Mouse (Mus musculus): ENCODE data around the gene Aplp2. TPM values are rescaled to one million over a fixed set of nuclear protein-coding genes. Genes with fewer than 3 reads are reported as not detected.
A peak's percentile ranks its signal among the peaks of the same experiment; 100 is the strongest.

Aplp2 gene
- polyA plus RNA-seq, 1 experiment from 2014 or later = 290 TPM

DNA sequence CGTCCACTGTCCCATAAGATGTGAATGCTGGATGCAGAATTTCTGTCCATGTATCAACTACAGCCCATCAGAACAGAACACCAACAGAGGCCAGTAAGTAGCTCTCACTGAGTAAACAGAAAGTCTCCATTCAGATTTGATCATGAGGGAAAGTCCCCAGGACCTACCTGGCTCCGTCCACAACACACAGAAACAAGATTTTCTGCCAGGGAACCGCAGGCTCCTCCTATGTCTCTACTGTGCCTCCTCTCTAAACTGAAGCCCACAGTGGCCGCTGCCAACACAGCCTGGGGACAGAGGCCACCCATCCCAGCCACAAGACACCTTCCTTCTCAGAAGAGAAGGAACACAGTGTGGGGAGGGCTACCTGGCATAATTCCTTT, 91.1 kb downstream of the Aplp2 start:
- H3K27ac ChIP-seq (replicated peaks) = no peak overlapping the region
- peaks cover 14% of the 10 kb centered on the region for H3K4me1 ChIP-seq
- no peak for ATAC-seq (ENCODE audit: insufficient number of reproducible peaks, low FRiP score, low TSS enrichment, low read depth)
- H3K27me3 ChIP-seq = no peaks in the 10 kb centered on the region
- H3K4me3 ChIP-seq (replicated peaks) = no peak overlapping the region
- no peak overlapping the region for H3K4me2 ChIP-seq (replicated peaks)
- H3K36me3 ChIP-seq = no peaks in the 10 kb centered on the region
- H3K9ac ChIP-seq = no peak overlapping the region
- no peaks in the 10 kb centered on the region for H3K9me3 ChIP-seq (replicated peaks)
- 60% methylated on average over 4 of the region's 4 CpGs for WGBS

GRCm38 (mm10) chr9:31119882-31120532, 91.6 kb downstream of the Aplp2 start:
- H3K4me3 ChIP-seq (replicated peaks) = no peak overlapping the region
- H3K4me2 ChIP-seq (replicated peaks) = no peak overlapping the region
- ATAC-seq (ENCODE audit: insufficient number of reproducible peaks, low FRiP score, low TSS enrichment, low read depth) = no peak
- no peaks in the 10 kb centered on the region for H3K27me3 ChIP-seq
- H3K9ac ChIP-seq = no peak overlapping the region
- H3K4me1 ChIP-seq = peaks cover 14% of the 10 kb centered on the region
- no peaks in the 10 kb centered on the region for H3K36me3 ChIP-seq
- H3K9me3 ChIP-seq (replicated peaks) = no peaks in the 10 kb centered on the region
- 54% methylated on average over 11 of the region's 11 CpGs for WGBS
- H3K27ac ChIP-seq (replicated peaks) = no peak overlapping the region

DNA sequence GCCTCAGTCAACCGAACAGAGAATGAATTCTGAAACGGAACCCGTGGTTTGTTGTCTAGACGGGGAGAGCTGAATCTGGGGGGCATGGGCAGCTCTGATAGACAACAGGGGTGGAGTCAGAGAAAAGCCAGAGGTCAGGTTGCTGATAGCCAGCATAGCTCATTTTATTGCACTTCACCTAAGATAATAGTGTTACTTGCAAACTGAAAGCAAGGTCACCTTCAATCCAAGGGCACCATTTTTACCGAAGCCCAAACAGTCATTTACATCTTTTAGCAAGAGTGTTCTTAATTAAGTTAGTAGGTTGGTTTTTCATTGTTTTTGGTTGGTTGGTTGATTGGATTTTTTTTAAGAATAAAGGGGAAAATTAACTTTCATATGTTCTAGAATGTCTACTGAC, 92.2 kb downstream of the Aplp2 start:
- Histone ChIP-seq H3K4me1 (peaks cover 14% of the 10 kb centered on the region), H3K4me2 (replicated peaks) (no peak overlapping the region), H3K27ac (replicated peaks) (no peak overlapping the region), H3K4me3 (replicated peaks) (no peak overlapping the region), H3K9ac (no peak overlapping the region), H3K9me3 (replicated peaks) (no peaks in the 10 kb centered on the region), H3K27me3 (no peaks in the 10 kb centered on the region), H3K36me3 (no peaks in the 10 kb centered on the region)
- no peak for ATAC-seq (ENCODE audit: insufficient number of reproducible peaks, low FRiP score, low TSS enrichment, low read depth)
- 60% methylated on average over 5 of the region's 5 CpGs for WGBS

DNA sequence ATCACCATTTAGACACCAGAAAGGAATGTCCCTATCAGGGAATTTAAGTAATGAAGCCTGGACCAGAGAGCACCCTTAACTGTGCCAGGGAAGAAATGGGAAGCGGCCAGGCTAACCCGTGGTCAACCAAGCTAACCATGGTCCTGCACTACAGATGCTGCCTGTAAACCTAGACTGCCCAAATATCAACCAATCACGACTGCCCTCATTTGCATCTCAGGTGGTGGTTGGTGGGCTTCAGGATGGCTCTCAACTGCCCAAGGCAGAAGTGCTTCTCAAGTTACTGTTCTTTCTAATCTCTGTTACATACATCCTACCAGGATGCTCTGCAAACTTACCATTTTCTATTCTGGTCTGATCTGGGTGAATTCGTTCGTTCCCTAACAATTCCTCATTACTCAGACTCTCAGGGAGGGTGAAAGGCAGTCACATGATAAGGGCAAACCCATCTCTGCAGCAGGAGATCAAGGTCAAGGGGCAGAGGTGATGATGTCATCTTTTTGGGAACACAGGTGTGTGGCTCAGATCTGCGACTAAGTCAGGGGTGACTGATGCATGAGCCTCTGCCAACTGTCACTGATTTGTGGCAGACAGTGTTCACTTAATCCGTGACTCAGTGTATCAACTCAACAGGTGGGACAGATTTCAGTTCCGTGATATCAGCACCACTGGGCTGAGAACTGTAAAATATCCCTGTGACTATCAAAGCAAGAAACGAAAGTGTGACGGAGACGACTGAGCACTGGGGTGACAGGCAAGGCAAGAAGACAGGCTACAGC, 92.9 kb downstream of the Aplp2 start:
- Histone ChIP-seq H3K27ac (replicated peaks) (no peak overlapping the region), H3K9ac (no peak overlapping the region), H3K4me1 (peaks cover 14% of the 10 kb centered on the region), H3K9me3 (replicated peaks) (no peaks in the 10 kb centered on the region), H3K36me3 (no peaks in the 10 kb centered on the region), H3K27me3 (no peaks in the 10 kb centered on the region), H3K4me2 (replicated peaks) (no peak overlapping the region), H3K4me3 (replicated peaks) (no peak overlapping the region)
- peak; percentile 79 for ATAC-seq (ENCODE audit: insufficient number of reproducible peaks, low FRiP score, low TSS enrichment, low read depth)
- WGBS = 27% methylated on average over 11 of the region's 11 CpGs

- H3K4me3 ChIP-seq (replicated peaks) = no peak overlapping the region
- no peak for ATAC-seq (ENCODE audit: insufficient number of reproducible peaks, low FRiP score, low TSS enrichment, low read depth)
- H3K4me1 ChIP-seq = peaks cover 14% of the 10 kb centered on the region
- WGBS = 56% methylated on average over 6 of the region's 6 CpGs
- H3K36me3 ChIP-seq = no peaks in the 10 kb centered on the region
- no peak overlapping the region for H3K4me2 ChIP-seq (replicated peaks)
- H3K9me3 ChIP-seq (replicated peaks) = no peaks in the 10 kb centered on the region
- no peak overlapping the region for H3K9ac ChIP-seq
- no peak overlapping the region for H3K27ac ChIP-seq (replicated peaks)
- H3K27me3 ChIP-seq = no peaks in the 10 kb centered on the region
These were observed 94.1 kb downstream of the Aplp2 start for GRCm38 (mm10) chr9:31117488-31117887.

DNA sequence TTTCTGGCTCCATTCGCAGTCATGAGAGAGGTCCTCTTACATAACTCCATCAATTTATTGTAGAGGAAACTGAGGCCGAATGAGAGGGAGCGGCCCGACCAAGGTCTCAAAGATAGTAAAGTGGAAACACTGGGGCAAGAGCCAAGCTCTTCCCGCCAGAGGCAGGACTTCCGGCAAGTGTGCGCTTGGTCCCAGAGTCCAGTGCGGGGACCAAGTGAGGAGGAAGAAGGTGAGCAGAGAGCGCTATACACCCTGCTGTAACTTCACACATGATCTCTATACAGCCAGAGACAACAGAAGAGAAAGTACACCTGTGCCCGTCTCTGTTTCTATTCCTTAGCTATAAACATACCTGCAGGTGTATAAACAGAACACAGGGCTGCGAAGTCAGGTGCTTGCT, 94.5 kb downstream of the Aplp2 start:
- H3K36me3 ChIP-seq = no peaks in the 10 kb centered on the region
- no peaks in the 10 kb centered on the region for H3K27me3 ChIP-seq
- 83% methylated on average over 11 of the region's 11 CpGs for WGBS
- H3K4me3 ChIP-seq (replicated peaks) = no peak overlapping the region
- no peak for ATAC-seq (ENCODE audit: insufficient number of reproducible peaks, low FRiP score, low TSS enrichment, low read depth)
- H3K4me2 ChIP-seq (replicated peaks) = no peak overlapping the region
- peaks cover 14% of the 10 kb centered on the region for H3K4me1 ChIP-seq
- H3K9me3 ChIP-seq (replicated peaks) = no peaks in the 10 kb centered on the region
- no peak overlapping the region for H3K9ac ChIP-seq
- H3K27ac ChIP-seq (replicated peaks) = no peak overlapping the region

GRCm38 (mm10) chr9:31115586-31115985, 96.0 kb downstream of the Aplp2 start:
- Histone ChIP-seq H3K9ac (no peak overlapping the region), H3K27ac (replicated peaks) (no peak overlapping the region), H3K4me1 (peaks cover 7% of the 10 kb centered on the region), H3K36me3 (no peaks in the 10 kb centered on the region), H3K27me3 (no peaks in the 10 kb centered on the region), H3K4me3 (replicated peaks) (no peak overlapping the region), H3K4me2 (replicated peaks) (no peak overlapping the region), H3K9me3 (replicated peaks) (no peaks in the 10 kb centered on the region)
- ATAC-seq (ENCODE audit: insufficient number of reproducible peaks, low FRiP score, low TSS enrichment, low read depth) = no peak

GRCm38 (mm10) chr9:31108464-31108863, 103.2 kb downstream of the Aplp2 start:
- WGBS = 80% methylated on average over 8 of the region's 8 CpGs
- Histone ChIP-seq H3K27ac (replicated peaks) (no peak overlapping the region), H3K27me3 (no peaks in the 10 kb centered on the region), H3K36me3 (no peaks in the 10 kb centered on the region), H3K9ac (no peak overlapping the region), H3K4me3 (replicated peaks) (no peak overlapping the region), H3K4me1 (no peaks in the 10 kb centered on the region), H3K4me2 (replicated peaks) (no peak overlapping the region), H3K9me3 (replicated peaks) (no peaks in the 10 kb centered on the region)
- ATAC-seq (ENCODE audit: insufficient number of reproducible peaks, low FRiP score, low TSS enrichment, low read depth) = no peak

Other genes with a start within 250 kb of the Aplp2 start
- 7.6 and 8.3 TPM in 2 replicates for gene Zbtb44, start 181.2 kb downstream of the Aplp2 start, polyA plus RNA-seq (2015; fragmentation: Nextera tagmentation; extraction: Ambion mirVana)
- 29.7 and 31.7 TPM in 2 replicates for gene St14, start 80.0 kb downstream of the Aplp2 start, polyA plus RNA-seq (2015; fragmentation: Nextera tagmentation; extraction: Ambion mirVana)
- gene Prdm10, start 68.7 kb upstream of the Aplp2 start, polyA plus RNA-seq (2015; fragmentation: Nextera tagmentation; extraction: Ambion mirVana) = 4.4 and 5.4 TPM in 2 replicates
- gene Nfrkb, start 174.4 kb upstream of the Aplp2 start, polyA plus RNA-seq (2015; fragmentation: Nextera tagmentation; extraction: Ambion mirVana) = 21.2 and 23.8 TPM in 2 replicates